Mouse (Mus musculus): ENCODE results near the gene Spats2l.

DNA sequence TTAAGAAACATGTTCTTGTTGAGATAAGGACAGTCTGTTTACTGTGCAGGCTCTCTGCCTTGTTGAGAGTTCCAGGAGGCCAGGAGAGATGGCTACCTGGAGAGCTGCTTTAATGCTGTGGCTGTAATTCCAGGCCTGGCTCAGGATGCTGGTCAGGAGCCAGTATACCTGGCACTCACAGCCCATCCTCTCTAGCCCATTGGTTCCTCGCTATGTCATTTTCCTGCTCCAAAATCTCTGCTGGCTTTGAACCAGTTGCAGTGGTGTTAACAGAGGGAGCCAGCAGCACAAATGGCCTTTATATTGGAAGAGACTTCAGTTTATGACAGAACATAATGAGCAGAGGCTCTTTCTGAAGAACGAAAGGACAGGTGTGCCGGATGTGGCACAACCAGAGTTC lies 127.5 kb downstream of the Spats2l start:
- TF ChIP-seq CTCF (IDR thresholded peaks at IDR 0.05; ENCODE audit: insufficient read depth, low read length) (no peak), POLR2A (IDR thresholded peaks at IDR 0.05; ENCODE audit: borderline replicate concordance, extremely low read depth, low read depth, low read length) (no peak)

Measured in lung, adult 2 months (tissue).